Mouse (Mus musculus): ENCODE measurements at regions not wholly inside any gene's neighbourhood (a gene's known extent, or its start where the extent isn't known, plus 50 kb on each side); places are given as distances from the start of the nearest gene placed in this dataset.

- TF ChIP-seq CTCF (conservative IDR thresholded peaks at IDR 0.05; ENCODE audit: low read length) (no peak), POU5F1 (IDR thresholded peaks at IDR 0.05; ENCODE audit: borderline replicate concordance, low read length) (no peak), NANOG (IDR thresholded peaks at IDR 0.05; ENCODE audit: borderline replicate concordance, low read length) (no peak)
These were observed 200.6 kb downstream of the Tgfb2 start for GRCm38 (mm10) chr1:186505051-186505711.
